Mouse (Mus musculus) MEL (cell line): Measurements from ENCODE around the gene Cd300ld3.

Source experiments
- CHD1 ChIP-seq: IDR thresholded peaks from 2 replicates; pipeline ENCODE4 v1.6.1; 2012; ENCODE audit warnings: low read depth, mild to moderate bottlenecking, inconsistent platforms, low read length, improper control_type of control experiment
- CTCF ChIP-seq, 3 experiments: IDR thresholded peaks in 2 of 3; conservative IDR thresholded peaks in 1 of 3; 2 replicates each; pipeline ENCODE4 v1.5.1; 2011 to 2012; ENCODE audit warnings: low read length in 3 of 3, low read depth in 2 of 3, mild to moderate bottlenecking in 2 of 3, improper control_type of control experiment in 1 of 3, inconsistent platforms in 1 of 3, mixed read lengths in 1 of 3, moderate library complexity in 1 of 3; ENCODE audit not compliant: control insufficient read depth in 1 of 3, insufficient read depth in 1 of 3, poor library complexity in 1 of 3, severe bottlenecking in 1 of 3
- GATA1 ChIP-seq: IDR thresholded peaks from 2 replicates; pipeline ENCODE4 v1.6.1; 2011; ENCODE audit warnings: low read depth, low read length, improper control_type of control experiment
- NRF1 ChIP-seq: IDR thresholded peaks from 2 replicates; pipeline ENCODE4 v1.6.1; 2014; ENCODE audit warnings: low read depth, mild to moderate bottlenecking, inconsistent platforms, low read length, improper control_type of control experiment, moderate library complexity; ENCODE audit not compliant: poor library complexity, insufficient read depth, severe bottlenecking
- POLR2A ChIP-seq, 2 experiments: IDR thresholded peaks; 2 replicates each; pipeline ENCODE4 v1.6.1; 2011 to 2012; ENCODE audit warnings: low read length in 2 of 2, mild to moderate bottlenecking in 2 of 2, control low read depth in 1 of 2, improper control_type of control experiment in 1 of 2, low read depth in 1 of 2, moderate library complexity in 1 of 2; ENCODE audit not compliant: control insufficient read depth in 1 of 2, insufficient read depth in 1 of 2, poor library complexity in 1 of 2
- TBP ChIP-seq: IDR thresholded peaks from 2 replicates; pipeline ENCODE4 v1.8.0; 2011; ENCODE audit warnings: low read depth, low read length, improper control_type of control experiment

- TF ChIP-seq POLR2A (IDR thresholded peaks at IDR 0.05; ENCODE audit: control insufficient read depth in 1 of 2, insufficient read depth in 1 of 2, low read depth in 1 of 2, low read length in 2 of 2, poor library complexity in 1 of 2) (no peak), GATA1 (no peak), NRF1 (no peak), TBP (no peak), CTCF (IDR thresholded peaks at IDR 0.05 in 2 of 3, conservative IDR thresholded peaks at IDR 0.05 in 1 of 3; ENCODE audit: control insufficient read depth in 1 of 3, insufficient read depth in 1 of 3, low read depth in 2 of 3, low read length in 3 of 3, poor library complexity in 1 of 3, severe bottlenecking in 1 of 3) (no peak), CHD1 (no peak)
Measured at GRCm38 (mm10) chr11:115052991-115053390, 4.8 kb upstream of the Cd300ld3 start.
